Mouse (Mus musculus): ENCODE results near the gene Coa5. TPM values are rescaled to one million over a fixed set of nuclear protein-coding genes. Genes with fewer than 3 reads are reported as not detected.

Coa5 gene
- polyA plus RNA-seq, 1 experiment from 2014 or later, result 54.0 TPM

DNA sequence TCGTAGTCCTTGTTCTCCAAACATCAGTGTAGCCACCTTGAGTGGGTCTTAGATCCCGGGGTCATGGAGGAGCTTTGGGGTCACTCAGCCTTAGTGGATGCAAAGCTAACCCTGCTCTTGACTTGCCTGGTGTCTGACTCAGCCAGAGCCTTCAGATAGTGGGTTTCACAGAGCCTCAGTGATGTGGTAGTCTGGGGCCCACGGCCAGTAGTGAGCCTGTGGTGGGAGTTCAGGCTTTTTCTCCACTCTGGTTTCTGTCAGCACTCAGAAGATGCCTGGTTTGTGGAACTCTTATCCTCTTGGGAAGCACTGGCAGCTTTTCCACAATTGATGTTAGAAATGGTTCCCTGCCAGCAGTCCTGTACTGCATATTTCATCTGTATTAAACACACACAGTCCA, 45.6 kb downstream of the Coa5 start:
- no peak for ATAC-seq (ENCODE audit: low read depth)
- H3K27me3 ChIP-seq, result no peaks in the 10 kb centered on the region

GRCm38 (mm10) chr1:37380913-37381312, 49.0 kb downstream of the Coa5 start:
- Histone ChIP-seq H3K4me1 (replicated peaks) (no peaks in the 10 kb centered on the region), H3K9ac (no peak overlapping the region), H3K4me3 (no peak overlapping the region), H3K27ac (replicated peaks) (no peak overlapping the region), H3K4me2 (no peak overlapping the region), H3K9me3 (no peaks in the 10 kb centered on the region), H3K36me3 (peaks cover 67% of the 10 kb centered on the region), H3K27me3 (no peaks in the 10 kb centered on the region)
- WGBS, result 90% methylated on average over 5 of the region's 5 CpGs
- no peak for ATAC-seq (ENCODE audit: low read depth)

More for the DNA sequence above, 45.6 kb downstream of the Coa5 start:
- no peaks in the 10 kb centered on the region for H3K9me3 ChIP-seq
- H3K27ac ChIP-seq (replicated peaks), result no peak overlapping the region
- peaks cover 62% of the 10 kb centered on the region for H3K36me3 ChIP-seq
- H3K4me3 ChIP-seq, result no peak overlapping the region
- WGBS, result 86% methylated on average over 3 of the region's 3 CpGs
- no peaks in the 10 kb centered on the region for H3K4me1 ChIP-seq (replicated peaks)
- no peak overlapping the region for H3K4me2 ChIP-seq
- no peak overlapping the region for H3K9ac ChIP-seq

DNA sequence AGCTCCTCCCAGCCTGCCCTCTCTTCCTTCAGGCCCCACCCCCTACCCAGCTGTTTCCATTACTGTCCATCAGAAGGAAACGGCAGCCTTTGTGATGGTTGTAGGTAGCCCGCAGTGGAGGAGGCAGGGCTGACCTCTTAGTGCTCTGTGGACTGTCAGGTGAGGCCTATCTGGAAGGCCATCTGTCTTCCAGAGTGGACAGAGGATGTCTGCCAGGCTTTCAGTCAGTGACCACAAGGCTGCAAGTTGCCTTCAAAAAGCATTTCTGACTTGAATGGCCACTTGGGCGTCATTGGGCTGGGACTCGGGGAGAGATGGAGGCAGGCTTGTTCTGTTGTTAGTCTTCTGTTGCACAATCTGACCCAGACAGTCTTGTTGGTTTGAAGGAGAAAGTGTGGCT, 50.4 kb downstream of the Coa5 start:
- H3K4me1 ChIP-seq (replicated peaks), result no peaks in the 10 kb centered on the region
- 69% methylated on average over 4 of the region's 4 CpGs for WGBS
- no peaks in the 10 kb centered on the region for H3K27me3 ChIP-seq
- no peak overlapping the region for H3K9ac ChIP-seq
- no peak overlapping the region for H3K4me2 ChIP-seq
- peaks cover 75% of the 10 kb centered on the region for H3K36me3 ChIP-seq
- H3K27ac ChIP-seq (replicated peaks), result no peak overlapping the region
- no peak for ATAC-seq (ENCODE audit: low read depth)
- no peaks in the 10 kb centered on the region for H3K9me3 ChIP-seq
- no peak overlapping the region for H3K4me3 ChIP-seq

DNA sequence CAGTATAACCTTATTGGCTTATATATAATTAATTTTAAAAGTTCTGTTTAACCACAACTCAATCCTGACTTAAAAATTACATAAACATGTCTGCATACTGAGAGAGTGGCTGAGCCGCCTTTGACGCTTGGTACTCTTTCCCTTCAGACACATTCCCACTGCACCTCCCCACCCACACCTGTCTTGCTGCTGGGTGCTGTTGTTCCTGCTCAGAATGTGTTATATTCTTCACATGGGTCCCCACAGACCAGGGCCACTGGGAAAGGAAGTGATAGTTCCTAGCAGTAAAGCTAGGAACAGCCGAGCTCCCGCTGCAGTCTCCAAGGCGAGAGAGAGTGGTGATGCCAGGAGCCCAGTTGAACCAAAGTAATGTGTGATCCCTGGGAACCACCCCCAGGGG, 51.8 kb downstream of the Coa5 start:
- Histone ChIP-seq H3K9me3 (no peaks in the 10 kb centered on the region), H3K4me3 (no peak overlapping the region), H3K27me3 (no peaks in the 10 kb centered on the region), H3K36me3 (peaks cover 77% of the 10 kb centered on the region), H3K4me1 (replicated peaks) (no peaks in the 10 kb centered on the region), H3K4me2 (no peak overlapping the region), H3K9ac (no peak overlapping the region), H3K27ac (replicated peaks) (no peak overlapping the region)
- no peak for ATAC-seq (ENCODE audit: low read depth)
- 93% methylated on average over 5 of the region's 5 CpGs for WGBS

- no peaks in the 10 kb centered on the region for H3K9me3 ChIP-seq
Measured at GRCm38 (mm10) chr1:37376751-37377150, 53.2 kb downstream of the Coa5 start.

DNA sequence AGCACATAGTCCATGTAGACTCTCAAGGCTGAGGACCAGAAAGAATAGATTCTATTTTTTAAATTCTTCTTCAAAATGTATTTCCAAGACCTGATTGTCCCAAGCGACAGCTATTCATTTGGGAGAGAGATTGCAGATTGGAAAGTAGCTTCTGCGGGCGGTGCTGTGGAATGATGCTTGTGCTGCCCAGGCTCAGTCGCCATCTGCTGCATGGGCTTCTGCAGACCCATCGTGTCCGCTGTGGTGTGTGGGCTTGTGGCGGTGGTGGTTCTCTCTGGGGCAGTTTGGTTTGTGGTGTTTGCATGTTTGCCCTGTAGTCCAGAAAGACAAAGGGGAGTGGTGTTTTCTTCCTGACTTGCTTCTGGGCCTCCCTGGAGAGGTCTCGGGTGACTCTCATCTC, 53.7 kb downstream of the Coa5 start:
- Histone ChIP-seq H3K9ac (no peak overlapping the region), H3K36me3 (peaks cover 82% of the 10 kb centered on the region), H3K27ac (replicated peaks) (no peak overlapping the region), H3K4me3 (no peak overlapping the region), H3K9me3 (no peaks in the 10 kb centered on the region), H3K27me3 (no peaks in the 10 kb centered on the region), H3K4me2 (no peak overlapping the region), H3K4me1 (replicated peaks) (no peaks in the 10 kb centered on the region)
- no peak for ATAC-seq (ENCODE audit: low read depth)
- WGBS, result 90% methylated on average over 8 of the region's 8 CpGs

More at GRCm38 (mm10) chr1:37376751-37377150, 53.2 kb downstream of the Coa5 start:
- no peak overlapping the region for H3K4me2 ChIP-seq
- 89% methylated on average over 2 of the region's 2 CpGs for WGBS
- H3K27ac ChIP-seq (replicated peaks), result no peak overlapping the region
- no peak overlapping the region for H3K9ac ChIP-seq
- no peak overlapping the region for H3K4me3 ChIP-seq
- ATAC-seq (ENCODE audit: low read depth), result no peak
- no peaks in the 10 kb centered on the region for H3K27me3 ChIP-seq
- H3K4me1 ChIP-seq (replicated peaks), result no peaks in the 10 kb centered on the region
- H3K36me3 ChIP-seq, result peaks cover 80% of the 10 kb centered on the region

DNA sequence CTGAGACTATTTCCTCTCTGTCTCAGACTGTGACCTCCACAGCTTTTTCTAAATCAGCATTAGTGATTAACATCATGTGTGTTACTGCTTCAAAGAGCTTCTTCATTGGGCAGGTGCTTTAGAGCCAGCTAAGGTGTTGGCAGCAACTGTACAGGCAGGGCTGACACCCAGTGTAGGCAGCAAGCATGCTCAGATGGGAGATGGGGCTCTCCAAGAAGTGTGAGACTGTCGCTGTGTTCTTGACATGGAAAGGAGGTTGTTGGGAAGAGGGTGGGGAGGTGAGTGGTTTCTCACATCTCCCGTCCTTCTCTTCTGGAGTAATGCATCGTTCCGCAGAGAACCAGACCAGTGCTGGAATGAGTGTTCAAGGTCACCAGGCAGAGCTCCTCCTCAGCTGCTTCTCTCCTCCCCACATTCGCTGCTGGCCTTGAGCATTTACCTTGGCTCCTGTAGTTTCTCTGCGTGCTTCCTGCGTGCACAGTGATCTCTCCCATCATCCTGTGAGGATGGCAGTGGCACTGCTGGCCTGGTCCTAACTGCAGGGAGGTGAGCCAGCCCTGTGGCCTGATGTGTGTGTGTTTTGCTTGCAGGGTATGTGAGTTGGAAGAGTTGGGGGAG, 61.0 kb downstream of the Coa5 start:
- WGBS, result 93% methylated on average over 7 of the region's 7 CpGs
- H3K9me3 ChIP-seq, result no peaks in the 10 kb centered on the region
- no peak overlapping the region for H3K4me2 ChIP-seq
- peaks cover 77% of the 10 kb centered on the region for H3K36me3 ChIP-seq
- H3K27ac ChIP-seq (replicated peaks), result no peak overlapping the region
- no peak overlapping the region for H3K4me3 ChIP-seq
- H3K9ac ChIP-seq, result no peak overlapping the region
- no peak for ATAC-seq (ENCODE audit: low read depth)
- no peaks in the 10 kb centered on the region for H3K27me3 ChIP-seq
- no peaks in the 10 kb centered on the region for H3K4me1 ChIP-seq (replicated peaks)

DNA sequence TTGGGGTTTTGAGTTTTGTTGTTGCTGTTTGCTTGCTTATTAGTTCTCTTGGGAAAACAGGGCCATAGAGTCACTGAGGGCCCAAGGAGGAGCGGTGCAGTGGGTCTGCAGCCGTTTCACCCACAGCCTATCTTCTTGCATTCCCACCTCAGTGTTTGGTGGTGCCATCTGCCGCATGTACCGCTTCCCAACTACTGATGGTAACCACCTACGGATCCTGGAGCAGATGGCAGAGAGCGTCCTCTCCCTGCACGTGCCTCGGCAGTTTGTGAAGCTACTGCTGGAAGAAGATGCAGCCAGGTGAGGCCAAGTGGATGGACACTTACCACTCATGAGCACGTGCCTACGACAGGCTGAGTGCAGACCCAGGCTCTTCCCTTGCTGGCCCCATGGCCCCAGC, 61.8 kb downstream of the Coa5 start:
- Histone ChIP-seq H3K4me1 (replicated peaks) (no peaks in the 10 kb centered on the region), H3K9me3 (no peaks in the 10 kb centered on the region), H3K27ac (replicated peaks) (no peak overlapping the region), H3K9ac (no peak overlapping the region), H3K4me2 (no peak overlapping the region), H3K4me3 (no peak overlapping the region), H3K27me3 (no peaks in the 10 kb centered on the region), H3K36me3 (peaks cover 73% of the 10 kb centered on the region)
- 92% methylated on average over 10 of the region's 10 CpGs for WGBS
- ATAC-seq (ENCODE audit: low read depth), result no peak

Other genes with a start within 250 kb of the Coa5 start
- not detected in 2 replicates for gene Cnga3, start 215.7 kb downstream of the Coa5 start, polyA plus RNA-seq (2015; fragmentation: Nextera tagmentation; extraction: Ambion mirVana)
- 55.8 and 56.8 TPM in 2 replicates for gene Inpp4a, start 130.2 kb downstream of the Coa5 start, polyA plus RNA-seq (2015; fragmentation: Nextera tagmentation; extraction: Ambion mirVana)
- gene Unc50, start within 50 bp of the Coa5 start, polyA plus RNA-seq (2015; fragmentation: Nextera tagmentation; extraction: Ambion mirVana), result 121 and 131 TPM in 2 replicates
- gene Mgat4a, start 110.9 kb upstream of the Coa5 start, polyA plus RNA-seq (2015; fragmentation: Nextera tagmentation; extraction: Ambion mirVana), result 6.9 and 7.1 TPM in 2 replicates